Mouse (Mus musculus) adrenal gland, postnatal 4 days (tissue): Measurements from ENCODE around the gene Alg1. TPM values are rescaled to one million over a fixed set of nuclear protein-coding genes. Genes with fewer than 3 reads are reported as not detected.
"Not testable (repeated sequence)": the region's sequence is repeated elsewhere in the genome, so short reads cannot be mapped to it uniquely, and the experiment has no call there.

ENCODE experiments used
- DNase-seq, 2 experiments: peaks; one replicate each; pipeline ENCODE4 v3.0.0; 2021 to 2022; ENCODE audit warnings: low spot score in 2 of 2, mixed read lengths in 2 of 2
- long read RNA-seq, 2 experiments: library from polyadenylated mRNA; stranded (forward); transcript quantifications; one replicate each; pipeline ENCODE4 v2.0.0; 2021
- total RNA-seq, 2 experiments: library from RNA; stranded (reverse); gene quantifications; 2 replicates each; pipeline ENCODE4 v1.2.3; 2021

The Alg1 gene
- total RNA-seq, result 10 to 100 TPM; 36.0 to 38.8 TPM
- long read RNA-seq, experiment 1, transcript Alg1-202 (13 exons, 1,755 nt), result major isoform, 45 of 57 reads
- long read RNA-seq, experiment 1, partial matches to known transcripts, result 1 of 57 reads
- long read RNA-seq, experiment 1, other reads (novel, unspliced or antisense), result 11 of 57 reads
- long read RNA-seq, experiment 2, transcript Alg1-202 (13 exons, 1,755 nt), result major isoform, 66 of 93 reads
- long read RNA-seq, experiment 2, partial matches to known transcripts, result 11 of 93 reads
- long read RNA-seq, experiment 2, other reads (novel, unspliced or antisense), result 16 of 93 reads

- peak; percentile 85 to 86 for DNase-seq
These were observed at the start of gene Alg1 for GRCm38 (mm10) chr16:5233418-5234313. Alg1 (plus strand) TSS chr16:5233621.

DNA sequence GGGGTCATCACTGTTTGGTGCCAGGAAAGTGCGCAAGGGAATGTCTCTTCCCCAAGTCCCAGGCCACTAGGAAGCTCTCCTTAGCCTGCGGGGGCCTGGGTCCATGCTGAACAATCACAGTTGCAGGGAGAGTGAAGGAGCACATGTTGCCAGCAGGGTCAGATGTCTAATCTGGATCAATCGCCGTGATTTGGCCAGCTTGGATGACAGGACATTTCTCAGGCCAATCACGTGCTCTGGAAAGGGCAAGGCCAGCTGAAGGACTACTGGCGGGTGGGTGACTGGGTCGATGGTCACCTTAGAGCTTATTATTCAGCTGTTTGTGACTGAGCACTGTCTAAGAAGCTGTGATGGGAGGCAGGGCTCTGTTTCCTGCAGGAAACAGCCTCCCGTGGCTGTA, 49.3 kb upstream of the Alg1 start:
- DNase-seq, result peak in 1 of 2 experiments; percentile 29

GRCm38 (mm10) chr16:5184956-5185355, 48.5 kb upstream of the Alg1 start:
- DNase-seq, result no peak

GRCm38 (mm10) chr16:5185691-5186090, 47.7 kb upstream of the Alg1 start:
- no peak for DNase-seq

- no peak for DNase-seq
These were observed 47.2 kb upstream of the Alg1 start for GRCm38 (mm10) chr16:5186234-5186633.

- DNase-seq, result peak in 1 of 2 experiments; percentile 49
These were observed 38.3 kb upstream of the Alg1 start for GRCm38 (mm10) chr16:5195080-5195479.

DNA sequence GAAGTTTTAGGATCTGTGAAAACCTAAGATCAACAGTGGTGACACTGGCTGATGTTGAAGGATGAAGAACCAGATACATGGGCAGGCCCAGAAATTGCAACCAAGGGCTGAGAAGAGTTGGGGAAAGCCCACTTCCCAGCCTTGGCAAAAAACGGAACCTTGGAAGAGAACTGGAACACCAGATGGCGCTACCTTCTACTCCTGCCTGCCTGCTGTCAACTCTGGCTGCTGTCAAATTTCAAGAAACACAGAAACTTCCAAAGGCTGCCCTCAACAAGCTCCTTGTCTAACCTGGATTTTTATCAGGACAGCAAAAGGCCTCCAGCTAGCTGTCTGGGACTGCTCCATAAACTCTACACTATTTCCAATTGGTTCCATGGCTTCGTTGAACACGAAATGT, 30.7 kb upstream of the Alg1 start:
- DNase-seq, result no peak

GRCm38 (mm10) chr16:5203200-5203599, 30.2 kb upstream of the Alg1 start:
- DNase-seq, result no peak

DNA sequence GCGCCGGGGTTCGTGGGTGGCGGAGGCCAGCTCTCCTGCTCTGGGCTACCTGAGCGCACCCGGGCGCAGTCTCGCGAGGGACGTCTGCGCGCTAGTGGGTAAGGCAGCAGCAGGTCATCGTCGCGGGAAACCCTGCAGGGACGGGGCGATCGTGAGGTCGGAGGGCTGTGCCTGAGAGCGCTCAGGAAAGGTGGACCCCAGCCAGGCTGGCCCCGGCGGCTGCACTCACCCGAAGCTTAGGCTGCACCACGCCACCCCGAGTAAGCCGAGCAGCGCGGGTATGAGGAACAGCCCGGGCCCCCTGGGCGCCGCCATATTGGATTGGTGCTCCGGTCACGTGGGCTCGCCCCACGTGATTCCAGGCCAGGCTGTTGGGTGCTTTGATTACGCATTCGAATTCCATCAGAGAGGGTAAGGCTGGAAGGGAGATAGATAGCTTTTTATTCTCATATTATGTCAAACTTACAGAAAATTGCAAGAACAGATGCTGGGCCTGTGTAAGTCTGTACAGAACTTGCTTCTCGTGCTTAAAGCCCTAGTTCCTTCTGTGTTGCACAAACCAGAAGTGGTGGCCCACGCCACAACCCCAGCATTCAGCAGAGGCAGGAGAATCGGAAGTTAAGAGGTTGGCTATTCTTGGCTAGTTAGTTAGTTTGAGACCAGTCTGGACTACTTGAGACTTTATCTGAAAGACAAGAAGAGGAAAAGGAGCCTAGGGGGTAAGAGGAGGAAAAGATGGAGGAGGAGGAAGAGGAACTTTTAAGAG, 29.6 kb upstream of the Alg1 start, which contains the start of gene Nagpa:
Gene Nagpa, minus strand, starts transcription at position 345 of the 766 bp plus-strand sequence.
- DNase-seq, result peak; percentile 64 to 66

GRCm38 (mm10) chr16:5205431-5205970, 27.9 kb upstream of the Alg1 start:
- DNase-seq, result no peak

GRCm38 (mm10) chr16:5206051-5206450, 27.4 kb upstream of the Alg1 start:
- no peak for DNase-seq

- no peak for DNase-seq
These were observed 23.1 kb upstream of the Alg1 start for GRCm38 (mm10) chr16:5210365-5210764.

GRCm38 (mm10) chr16:5212150-5212549, 21.3 kb upstream of the Alg1 start:
- DNase-seq, result no peak

DNA sequence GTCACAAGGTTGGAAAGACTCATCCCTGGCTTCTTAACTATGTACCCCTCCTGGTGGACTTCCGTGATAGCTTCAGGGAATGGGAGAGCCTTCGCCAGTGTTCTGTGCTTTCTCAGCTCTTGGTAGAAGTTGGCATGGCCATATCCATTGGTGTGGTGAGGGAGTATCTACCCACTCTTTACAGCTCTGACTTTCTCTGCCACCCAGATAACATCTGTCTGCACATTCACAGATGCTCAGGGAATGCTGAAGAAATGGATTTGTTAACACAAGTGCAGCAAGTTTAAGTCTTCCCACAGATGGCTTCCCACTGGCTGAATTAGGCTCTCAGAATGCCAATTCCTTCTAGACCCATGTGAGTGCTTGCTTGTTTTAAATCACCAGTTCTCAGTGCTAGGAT, 19.3 kb upstream of the Alg1 start:
- no peak for DNase-seq

DNA sequence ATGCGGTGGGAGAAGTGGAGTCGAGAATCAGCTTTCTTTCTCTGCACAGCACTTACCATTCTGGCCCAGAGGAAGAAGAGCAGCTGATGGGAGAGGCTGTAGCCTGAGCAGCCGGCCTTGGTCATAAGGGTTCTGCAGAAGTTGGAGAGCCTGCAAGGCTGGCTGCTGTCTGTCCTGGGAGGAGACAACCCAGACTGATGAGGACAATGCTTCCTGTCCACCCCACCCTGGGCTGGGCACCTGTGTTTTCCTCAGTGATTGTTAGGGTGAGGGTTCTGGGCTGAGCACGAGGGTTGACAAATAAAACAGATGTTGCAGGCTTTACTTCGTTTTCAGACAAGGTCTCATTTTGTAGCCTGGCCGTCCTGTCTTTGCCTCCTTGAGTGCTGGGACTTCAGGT, 16.7 kb upstream of the Alg1 start:
- DNase-seq, result no peak

GRCm38 (mm10) chr16:5217341-5218133, 15.9 kb upstream of the Alg1 start:
- DNase-seq, result no peak

DNA sequence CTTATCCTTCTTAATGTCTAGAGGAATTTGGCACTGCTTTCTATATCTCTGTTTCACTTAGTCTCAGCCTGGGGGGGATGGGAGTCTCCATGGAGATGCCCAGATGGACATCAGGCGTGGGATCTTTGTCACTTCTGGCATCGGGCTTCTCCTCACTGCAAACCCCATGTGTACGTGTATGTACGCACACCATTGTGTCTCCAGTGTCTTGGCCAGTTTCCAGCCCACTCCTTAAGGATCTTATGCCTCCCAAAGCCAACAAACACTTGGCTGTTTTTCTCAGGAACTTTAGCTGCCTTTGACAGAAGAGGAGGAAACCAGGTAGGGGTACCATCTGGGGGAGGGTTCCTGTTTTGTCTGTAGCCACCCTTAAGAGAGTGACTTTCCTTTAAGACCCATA, 12.0 kb upstream of the Alg1 start:
- no peak for DNase-seq

DNA sequence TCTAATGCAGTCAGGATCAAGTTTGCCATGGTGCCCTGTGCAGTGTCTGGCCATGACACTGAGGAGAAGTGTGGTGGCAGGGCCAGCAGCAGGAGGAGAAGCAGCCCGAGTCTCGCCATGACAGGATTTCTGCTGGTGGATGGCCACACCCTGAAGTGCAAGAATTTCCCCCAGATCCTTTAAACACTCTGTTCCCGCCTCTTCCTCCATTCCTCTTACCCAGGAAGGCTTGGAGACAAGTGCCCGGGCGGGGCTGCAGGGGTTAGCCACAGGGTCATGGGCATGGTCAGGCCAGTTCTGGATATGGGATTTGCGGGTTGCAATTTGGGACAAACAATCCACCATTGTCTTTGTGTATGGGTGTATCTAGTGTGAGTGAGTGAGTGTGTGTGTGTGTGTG, 11.3 kb upstream of the Alg1 start, which contains the start of gene AU021092:
Gene AU021092, minus strand, starts transcription at position 160 of the 400 bp plus-strand sequence.
- DNase-seq, result no peak

- DNase-seq, result not testable (repeated sequence)
These were observed 6.9 kb upstream of the Alg1 start for GRCm38 (mm10) chr16:5226534-5226933.

GRCm38 (mm10) chr16:5227501-5227900, 5.9 kb upstream of the Alg1 start:
- not testable (repeated sequence) for DNase-seq
